Mouse (Mus musculus) lung, adult 2 months (tissue): ENCODE data around the gene Lao1.
"Not testable (repeated sequence)": the region's sequence is repeated elsewhere in the genome, so short reads cannot be mapped to it uniquely, and the experiment has no call there.

Experiments used
- CTCF ChIP-seq: fragments of 200-500 bp; IDR thresholded peaks from 2 replicates; pipeline ENCODE4 v1.5.1; 2011; ENCODE audit warnings: mild to moderate bottlenecking, low read length, control low read depth; ENCODE audit not compliant: insufficient read depth
- POLR2A ChIP-seq: fragments of 200-500 bp; IDR thresholded peaks from 2 replicates; pipeline ENCODE4 v1.6.1; 2011; ENCODE audit warnings: low read depth, mild to moderate bottlenecking, control low read depth, low read length, borderline replicate concordance; ENCODE audit errors: extremely low read depth

DNA sequence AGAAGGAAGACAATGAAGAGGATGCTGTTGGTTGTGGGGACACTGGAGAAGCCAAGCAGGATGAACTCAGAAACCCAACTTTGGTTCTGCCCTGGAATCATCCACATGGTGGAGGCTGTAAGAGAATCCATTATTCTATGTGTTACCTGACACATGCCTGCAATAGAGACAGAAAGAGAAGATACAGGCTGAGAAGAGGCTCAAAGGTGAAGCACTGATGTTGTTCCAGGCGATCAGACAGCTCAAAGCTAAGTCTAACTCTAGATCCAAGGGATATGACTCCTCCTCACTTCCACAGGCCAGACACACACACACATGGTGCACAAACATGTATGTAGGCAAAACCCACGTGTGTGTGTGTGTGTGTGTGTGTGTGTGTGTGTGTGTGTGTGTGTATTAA is 44.0 kb upstream of the Lao1 start, which contains the start of gene Olfr1329:
- not testable (repeated sequence) for TF ChIP-seq CTCF, POLR2A
